Mouse (Mus musculus) forebrain, embryonic 10.5 days (tissue): ENCODE measurements at regions not wholly inside any gene's neighbourhood (a gene's known extent, or its start where the extent isn't known, plus 50 kb on each side); places are given as distances from the start of the nearest gene placed in this dataset.
"Not testable (repeated sequence)": the region's sequence is repeated elsewhere in the genome, so short reads cannot be mapped to it uniquely, and the experiment has no call there.

Experiments used
- DNase-seq: peaks from one replicate; pipeline ENCODE4 v3.0.0-alpha.2; 2017; ENCODE audit warnings: low spot score; ENCODE audit errors: extremely low spot score
- H3K27ac ChIP-seq: fragments of 300-500 bp; sonication (generic); 2 replicates; pipeline ENCODE4 v1.5.1; 2016; ENCODE audit warnings: mild to moderate bottlenecking
- H3K27me3 ChIP-seq: fragments of 300-500 bp; sonication (generic); 2 replicates; pipeline ENCODE4 v1.6.1; 2016; ENCODE audit warnings: mild to moderate bottlenecking; ENCODE audit not compliant: poor library complexity, severe bottlenecking
- H3K36me3 ChIP-seq: fragments of 300-500 bp; sonication (generic); replicated peaks from 2 replicates; pipeline ENCODE4 v1.6.1; 2016; ENCODE audit warnings: mild to moderate bottlenecking, moderate library complexity
- H3K4me1 ChIP-seq: fragments of 300-500 bp; sonication (generic); 2 replicates; pipeline ENCODE4 v1.6.1; 2016
- H3K4me3 ChIP-seq: fragments of 300-500 bp; sonication (generic); 2 replicates; pipeline ENCODE4 v1.5.1; 2016; ENCODE audit warnings: mild to moderate bottlenecking, moderate library complexity
- H3K9me3 ChIP-seq: fragments of 300-500 bp; sonication (generic); 2 replicates; pipeline ENCODE4 v1.6.1; 2016; ENCODE audit warnings: mild to moderate bottlenecking, moderate library complexity
- WGBS: fragments of 180-500 bp; shearing (Covaris S2); methylation state at CpG from one replicate; pipeline ENCODE4 v1.1.7; 2016; 5-methylcytosine and 5-hydroxymethylcytosine counted together

DNA sequence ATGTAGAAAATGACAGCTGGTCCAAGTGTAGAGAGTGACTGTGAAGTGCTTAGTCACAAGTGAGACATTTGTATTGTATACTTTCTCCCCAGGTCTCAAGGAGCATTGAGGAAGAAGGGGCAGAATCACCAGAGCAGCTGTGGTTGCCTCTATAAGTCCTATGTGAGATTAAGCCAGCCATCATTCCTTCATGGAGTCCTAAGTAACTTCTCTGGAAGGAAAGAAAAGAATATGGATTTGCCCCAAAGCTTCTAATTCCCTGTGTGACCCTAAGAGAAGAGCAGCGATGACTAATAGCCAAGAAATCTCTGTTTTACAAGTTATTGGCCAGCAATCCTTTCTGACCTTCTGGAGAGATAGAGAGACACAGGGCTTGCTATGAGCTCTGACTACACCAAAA lies 856.5 kb downstream of the Gm9195 start:
- Histone ChIP-seq H3K27ac (no peak overlapping the region), H3K36me3 (no peaks in the 10 kb centered on the region), H3K27me3 (no peaks in the 10 kb centered on the region), H3K4me1 (no peaks in the 10 kb centered on the region), H3K4me3 (no peak overlapping the region), H3K9me3 (no peaks in the 10 kb centered on the region)
- no peak for DNase-seq
- WGBS = 85% methylated on average over 1 of the region's 1 CpGs

DNA sequence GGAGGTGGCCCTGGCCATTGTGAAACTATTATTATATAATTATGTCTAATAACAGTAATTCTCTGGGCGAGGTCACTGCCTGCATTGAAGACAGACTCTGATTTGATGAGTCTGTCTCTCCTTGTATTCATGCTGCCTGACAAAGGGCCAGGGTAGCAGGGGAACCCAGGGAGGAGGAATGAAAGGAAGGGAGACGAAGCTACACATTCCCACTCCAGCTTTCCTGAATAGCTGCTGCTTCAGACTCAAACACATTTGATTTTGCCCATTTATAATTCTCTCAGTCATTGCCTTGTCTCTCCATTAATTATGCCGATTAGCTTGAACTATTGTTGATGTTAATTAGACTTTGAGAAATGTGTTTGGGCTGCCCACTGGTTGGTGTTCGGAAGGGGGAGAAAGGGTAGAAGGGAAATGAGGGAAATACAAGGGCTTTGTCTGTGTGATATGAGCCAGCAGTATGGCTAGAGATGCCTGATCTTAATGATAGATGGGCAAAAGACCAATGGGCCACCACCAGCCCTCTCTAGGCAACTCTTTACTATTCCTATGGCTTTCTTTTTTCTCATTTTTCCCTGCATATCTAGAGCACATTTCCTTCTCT lies 881.8 kb downstream of the Gm9195 start:
- no peak overlapping the region for H3K27ac ChIP-seq
- WGBS = 72% methylated on average over 4 of the region's 4 CpGs
- H3K36me3 ChIP-seq = no peaks in the 10 kb centered on the region
- no peak for DNase-seq
- no peaks in the 10 kb centered on the region for H3K9me3 ChIP-seq
- no peaks in the 10 kb centered on the region for H3K4me1 ChIP-seq
- no peak overlapping the region for H3K4me3 ChIP-seq
- H3K27me3 ChIP-seq = no peaks in the 10 kb centered on the region

DNA sequence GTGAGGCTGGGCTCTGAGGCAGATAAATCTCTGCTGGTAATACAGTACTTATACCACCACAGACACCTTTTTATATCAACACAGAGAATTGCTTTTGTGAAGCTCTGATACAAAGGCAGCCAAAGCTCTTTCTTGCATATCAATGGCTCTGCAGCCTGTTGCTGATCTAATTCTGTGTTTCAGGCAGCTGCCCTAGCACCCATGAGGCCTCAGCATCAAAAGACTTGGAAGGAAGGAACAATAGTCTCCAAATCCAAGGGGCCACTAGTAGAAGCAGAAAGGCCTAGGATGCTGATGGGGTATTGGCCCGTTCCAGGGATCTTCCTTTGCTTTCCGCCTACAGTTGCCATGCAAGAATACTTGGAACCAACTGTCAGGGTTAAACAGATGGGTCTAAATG lies 887.9 kb downstream of the Gm9195 start:
- Histone ChIP-seq H3K9me3 (no peaks in the 10 kb centered on the region), H3K36me3 (no peaks in the 10 kb centered on the region), H3K27me3 (no peaks in the 10 kb centered on the region), H3K4me3 (no peak overlapping the region), H3K27ac (no peak overlapping the region), H3K4me1 (peaks cover 6% of the 10 kb centered on the region; the same call in 1 of the 2 replicates)
- 36% methylated on average over 2 of the region's 2 CpGs for WGBS
- no peak for DNase-seq

DNA sequence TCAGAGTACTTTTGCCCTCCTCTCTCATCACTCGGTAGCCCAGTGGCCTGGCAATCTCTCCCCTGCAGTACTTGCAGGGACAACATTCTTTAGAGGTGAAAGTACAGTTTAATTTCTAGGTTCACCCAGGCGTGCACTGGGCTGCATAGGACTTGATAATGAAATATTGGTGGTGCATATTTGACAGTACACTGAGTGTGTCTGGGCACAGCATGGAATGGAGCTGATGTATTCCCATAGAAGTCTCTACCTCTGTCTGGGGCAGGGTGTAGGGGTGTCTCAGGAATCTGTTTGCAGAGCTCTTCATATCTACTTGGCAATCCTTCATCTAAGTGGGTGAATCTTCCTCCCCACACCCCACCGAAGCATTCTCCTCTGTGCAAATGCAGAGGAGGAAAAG lies 893.8 kb downstream of the Gm9195 start:
- no peak overlapping the region for H3K27ac ChIP-seq
- H3K4me1 ChIP-seq = no peaks in the 10 kb centered on the region
- no peak for DNase-seq
- H3K9me3 ChIP-seq = no peaks in the 10 kb centered on the region
- no peak overlapping the region for H3K4me3 ChIP-seq
- no peaks in the 10 kb centered on the region for H3K27me3 ChIP-seq
- no peaks in the 10 kb centered on the region for H3K36me3 ChIP-seq
- WGBS = 83% methylated on average over 3 of the region's 3 CpGs

DNA sequence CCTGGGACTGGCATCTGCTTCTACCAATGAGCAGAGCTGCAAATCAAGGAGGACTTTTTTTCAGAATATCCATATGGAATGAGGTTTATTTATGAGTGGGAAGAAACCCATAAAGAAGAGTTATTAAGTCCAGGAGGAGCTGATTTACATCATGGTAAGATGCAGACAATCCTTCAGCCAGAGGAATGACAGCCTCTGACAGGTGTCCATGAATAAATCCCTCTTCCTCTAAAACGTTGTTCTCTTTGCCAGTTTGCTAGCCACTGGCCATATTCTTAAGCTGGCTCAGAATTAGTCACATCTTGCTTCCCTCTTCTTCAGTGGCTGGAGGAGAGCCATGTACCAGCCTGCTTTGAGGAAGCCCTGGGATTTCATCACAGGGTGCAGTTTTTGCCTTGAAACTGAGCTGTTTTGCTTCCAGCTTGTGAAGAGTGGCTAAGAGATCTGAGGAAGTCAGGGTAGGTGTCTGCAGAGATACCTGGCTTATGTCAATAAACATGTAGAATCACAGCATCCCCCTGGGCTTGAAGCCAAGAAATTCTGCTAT lies 902.9 kb downstream of the Gm9195 start:
- no peak overlapping the region for H3K4me3 ChIP-seq
- no peaks in the 10 kb centered on the region for H3K9me3 ChIP-seq
- no peaks in the 10 kb centered on the region for H3K36me3 ChIP-seq
- no peaks in the 10 kb centered on the region for H3K27me3 ChIP-seq
- no peak for DNase-seq
- WGBS = 75% methylated on average over 1 of the region's 1 CpGs
- no peaks in the 10 kb centered on the region for H3K4me1 ChIP-seq
- no peak overlapping the region for H3K27ac ChIP-seq

DNA sequence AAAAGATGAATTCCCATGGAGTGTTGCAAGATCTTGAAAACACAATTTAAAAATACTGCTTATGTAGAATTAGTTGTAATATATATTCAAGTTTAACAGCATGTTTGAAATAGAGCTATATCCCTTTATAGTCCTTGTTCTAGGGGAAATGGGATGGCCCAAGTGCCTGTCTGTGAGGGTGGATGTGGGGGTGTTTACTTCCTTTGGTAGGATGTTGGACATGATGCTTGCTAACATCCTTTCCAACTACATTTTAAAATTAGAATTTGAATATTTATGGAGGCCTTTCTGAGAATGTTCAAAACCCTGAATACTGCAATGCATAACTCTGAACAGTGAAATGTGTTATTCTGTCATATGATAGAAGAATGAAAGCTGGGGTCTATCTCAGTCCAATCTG lies 903.6 kb downstream of the Gm9195 start:
- no peak for DNase-seq
- H3K27me3 ChIP-seq = no peaks in the 10 kb centered on the region
- H3K36me3 ChIP-seq = no peaks in the 10 kb centered on the region
- H3K4me3 ChIP-seq = no peak overlapping the region
- H3K27ac ChIP-seq = no peak overlapping the region
- H3K9me3 ChIP-seq = no peaks in the 10 kb centered on the region
- H3K4me1 ChIP-seq = no peaks in the 10 kb centered on the region

DNA sequence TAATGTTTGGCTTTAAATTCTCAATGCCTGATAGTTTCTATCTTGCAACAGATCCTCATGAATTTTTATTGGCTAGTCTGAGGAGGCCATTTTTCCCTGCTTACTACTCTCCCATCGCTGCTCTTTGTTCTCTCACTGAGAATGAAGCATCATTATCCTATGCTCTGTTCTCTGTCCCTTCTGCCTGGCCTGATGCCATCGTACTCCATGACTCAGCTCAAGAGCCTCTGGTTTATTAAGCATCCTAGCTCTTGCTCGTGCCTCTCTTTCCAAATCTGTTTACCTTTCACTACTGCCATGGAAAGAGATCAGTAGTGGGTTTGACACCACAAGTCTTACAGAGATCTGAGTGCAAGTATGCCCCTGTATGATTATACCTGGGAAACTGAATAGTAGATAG lies 926.8 kb downstream of the Gm9195 start:
- Histone ChIP-seq H3K9me3 (no peaks in the 10 kb centered on the region), H3K27me3 (no peaks in the 10 kb centered on the region), H3K4me3 (no peak overlapping the region), H3K4me1 (no peaks in the 10 kb centered on the region), H3K27ac (no peak overlapping the region), H3K36me3 (no peaks in the 10 kb centered on the region)
- 79% methylated on average over 3 of the region's 3 CpGs for WGBS
- DNase-seq = no peak

DNA sequence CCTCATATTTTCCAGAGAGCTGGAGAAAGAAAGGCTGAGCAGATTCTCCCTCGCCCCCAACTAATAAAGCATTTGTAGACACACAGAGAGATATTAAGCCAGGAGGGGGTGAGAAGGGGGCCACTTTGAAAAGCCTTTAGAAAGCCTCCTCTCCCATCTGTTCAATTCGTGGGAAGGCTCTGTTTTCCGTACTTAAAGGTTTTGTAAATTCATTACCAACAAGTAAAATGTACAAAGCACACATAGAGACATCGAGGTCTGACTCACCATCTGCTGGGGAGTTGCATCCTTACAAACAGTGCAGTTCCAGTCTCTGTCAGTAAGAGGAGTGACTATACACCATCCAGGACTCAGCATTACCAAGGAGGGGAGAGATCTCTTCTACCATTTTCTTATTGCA lies 929.7 kb downstream of the Gm9195 start:
- H3K36me3 ChIP-seq = no peaks in the 10 kb centered on the region
- 91% methylated on average over 4 of the region's 4 CpGs for WGBS
- no peak for DNase-seq

DNA sequence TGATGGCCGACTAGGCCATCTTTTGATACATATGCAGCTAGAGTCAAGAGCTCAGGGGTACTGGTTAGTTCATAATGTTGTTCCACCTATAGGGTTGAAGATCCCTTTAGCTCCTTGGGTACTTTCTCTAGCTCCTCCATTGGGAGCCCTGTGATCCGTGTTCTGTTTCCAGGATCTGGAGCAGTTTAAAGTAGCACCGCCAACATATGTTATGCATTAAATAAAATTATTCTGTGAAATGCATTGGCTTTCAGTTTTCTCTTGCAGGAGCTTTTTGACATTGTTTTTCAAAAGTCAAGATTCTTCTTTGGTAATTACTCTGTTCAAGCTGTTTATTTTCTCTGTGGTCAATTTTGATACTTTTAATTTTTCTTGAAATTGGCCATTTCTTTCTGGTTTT lies 937.3 kb downstream of the Gm9195 start:
- not testable (repeated sequence) for DNase-seq

More for the DNA sequence above, 929.7 kb downstream of the Gm9195 start:
- Histone ChIP-seq H3K9me3 (no peaks in the 10 kb centered on the region), H3K4me1 (no peaks in the 10 kb centered on the region), H3K4me3 (no peak overlapping the region), H3K27ac (no peak overlapping the region), H3K27me3 (no peaks in the 10 kb centered on the region)

DNA sequence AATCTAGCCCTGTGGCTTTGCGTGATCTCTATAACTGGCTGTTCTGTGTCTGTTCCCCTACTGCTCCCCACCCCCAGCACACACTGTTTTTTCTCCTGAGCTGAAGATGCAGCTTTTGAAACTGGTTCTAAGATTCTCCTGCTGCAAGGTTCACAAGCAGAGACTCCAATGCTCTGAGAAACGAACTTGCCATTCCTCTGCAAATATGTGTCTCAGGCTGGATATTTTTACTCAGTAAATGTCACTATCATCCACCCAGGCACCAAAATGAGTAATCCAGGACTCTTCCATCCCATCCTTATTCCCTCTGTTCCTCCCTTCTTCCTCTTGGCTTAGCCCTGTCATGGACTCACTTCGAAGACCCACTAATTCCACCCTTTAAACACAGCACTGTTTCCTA lies 943.9 kb upstream of the Fam160b2 start:
- Histone ChIP-seq H3K4me3 (no peak overlapping the region), H3K27ac (no peak overlapping the region), H3K9me3 (no peaks in the 10 kb centered on the region), H3K36me3 (no peaks in the 10 kb centered on the region), H3K4me1 (no peaks in the 10 kb centered on the region), H3K27me3 (no peaks in the 10 kb centered on the region)
- no peak for DNase-seq
- WGBS = 88% methylated on average over 3 of the region's 3 CpGs

More for the DNA sequence above, 937.3 kb downstream of the Gm9195 start:
- 86% methylated on average over 2 of the region's 3 CpGs for WGBS
- not testable (repeated sequence) for H3K27ac ChIP-seq, H3K4me1 ChIP-seq, H3K36me3 ChIP-seq, H3K4me3 ChIP-seq, H3K9me3 ChIP-seq, H3K27me3 ChIP-seq

DNA sequence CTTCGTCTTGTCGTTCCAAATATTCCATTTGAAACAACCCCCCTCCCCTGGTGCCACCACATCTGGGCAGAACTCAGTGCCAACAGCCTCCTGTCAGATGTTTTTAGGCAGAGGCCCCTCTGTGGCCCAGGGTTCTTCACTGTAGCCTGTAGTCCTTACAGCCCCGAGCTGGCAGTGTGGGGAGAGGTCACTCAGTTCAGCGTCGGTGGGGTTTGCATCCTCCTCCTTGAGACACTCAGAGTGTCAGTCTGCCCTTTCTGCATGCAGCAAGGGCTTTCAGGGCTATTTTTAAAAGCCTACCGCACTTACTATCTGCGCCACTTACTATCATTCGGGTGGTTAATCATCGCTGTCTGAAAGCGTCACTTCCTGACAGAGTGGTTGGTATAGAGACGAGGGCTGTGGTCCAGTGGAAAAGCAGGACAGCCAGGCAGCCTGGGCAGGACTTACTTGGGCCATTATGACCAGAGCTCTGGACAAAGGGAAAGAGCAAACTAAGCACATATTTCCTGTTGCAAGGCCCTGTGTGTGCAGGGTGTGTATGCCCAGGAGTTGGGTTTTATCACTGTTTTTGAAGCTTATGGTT lies 932.5 kb upstream of the Fam160b2 start:
- H3K27me3 ChIP-seq = no peaks in the 10 kb centered on the region
- DNase-seq = no peak
- 80% methylated on average over 11 of the region's 11 CpGs for WGBS
- no peak overlapping the region for H3K27ac ChIP-seq
- no peaks in the 10 kb centered on the region for H3K36me3 ChIP-seq
- H3K9me3 ChIP-seq = no peaks in the 10 kb centered on the region
- no peak overlapping the region for H3K4me3 ChIP-seq
- no peaks in the 10 kb centered on the region for H3K4me1 ChIP-seq

DNA sequence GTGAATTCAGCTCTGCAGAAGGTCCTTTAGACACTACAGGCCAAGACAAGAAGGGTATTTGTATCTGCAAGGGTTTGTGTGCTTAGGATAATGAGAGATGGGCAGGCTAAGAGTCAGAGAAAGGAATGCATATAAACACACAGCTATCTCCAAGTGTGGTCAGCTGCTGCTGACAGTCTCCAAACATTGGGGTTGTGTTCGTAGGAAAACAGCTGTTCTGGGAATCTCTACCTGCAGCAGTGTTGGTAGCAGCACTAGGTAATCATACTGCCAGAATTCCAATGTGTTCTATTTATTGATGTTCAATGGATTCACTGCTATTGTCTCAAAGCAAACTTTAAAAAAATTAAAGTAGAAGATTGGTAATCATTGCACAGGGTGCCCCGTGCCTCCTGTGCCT lies 931.7 kb upstream of the Fam160b2 start:
- H3K4me3 ChIP-seq = no peak overlapping the region
- WGBS = 75% methylated on average over 2 of the region's 2 CpGs

DNA sequence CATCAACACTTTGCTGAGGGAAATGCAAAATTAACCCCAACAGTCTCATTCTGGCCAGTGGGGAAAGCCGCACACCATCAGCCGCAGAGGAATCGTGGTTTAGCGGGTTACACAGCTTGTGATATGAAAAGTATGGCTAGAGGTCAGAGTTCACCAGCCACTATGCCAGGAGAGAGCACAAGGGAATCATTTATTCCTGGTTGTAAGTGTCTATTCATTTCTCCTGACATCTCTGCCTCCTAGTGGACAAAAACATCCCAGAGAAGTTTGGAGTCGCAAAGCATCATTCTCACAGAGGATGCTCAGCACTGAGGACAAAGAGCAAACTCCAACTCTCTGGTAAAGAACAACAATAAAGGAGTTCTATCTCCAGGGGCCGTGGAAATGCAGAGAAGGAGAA lies 930.8 kb upstream of the Fam160b2 start:
- Histone ChIP-seq H3K4me3 (no peak overlapping the region), H3K4me1 (no peaks in the 10 kb centered on the region), H3K36me3 (no peaks in the 10 kb centered on the region), H3K27ac (no peak overlapping the region), H3K27me3 (no peaks in the 10 kb centered on the region), H3K9me3 (no peaks in the 10 kb centered on the region)
- WGBS = 75% methylated on average over 6 of the region's 6 CpGs
- no peak for DNase-seq

More for the DNA sequence above, 931.7 kb upstream of the Fam160b2 start:
- H3K4me1 ChIP-seq = no peaks in the 10 kb centered on the region
- no peak overlapping the region for H3K27ac ChIP-seq
- no peaks in the 10 kb centered on the region for H3K9me3 ChIP-seq
- H3K36me3 ChIP-seq = no peaks in the 10 kb centered on the region
- no peaks in the 10 kb centered on the region for H3K27me3 ChIP-seq
- no peak for DNase-seq
